Mouse (Mus musculus) mouse trophoblast stem cell (cell line): ENCODE results near the gene Tmem26.

Source experiments
- in situ Hi-C, 2 experiments: fragments of 300-500 bp; cut with MseI, MboI; formaldehyde crosslinking; loops; 2 replicates in 1 of 2; 3 replicates in 1 of 2; pipeline ENCODE4 v1.15.1; 2025

Gene Tmem26

GRCm38 (mm10) chr10:68750921-68751320, 27.5 kb downstream of the Tmem26 start:
- in situ Hi-C loops: no loop called here

GRCm38 (mm10) chr10:68759238-68759637, 35.8 kb downstream of the Tmem26 start:
- in situ Hi-C loops: no loop called here

GRCm38 (mm10) chr10:68759789-68760188, 36.3 kb downstream of the Tmem26 start:
- in situ Hi-C loops: no loop called here

- in situ Hi-C loops: no loop called here
Measured at GRCm38 (mm10) chr10:68781067-68781868, 57.8 kb downstream of the Tmem26 start.

GRCm38 (mm10) chr10:68782724-68783123, 59.3 kb downstream of the Tmem26 start:
- in situ Hi-C loops: no loop called here

GRCm38 (mm10) chr10:68783856-68784255, 60.4 kb downstream of the Tmem26 start:
- in situ Hi-C loops: no loop called here

- in situ Hi-C loops: no loop called here
Measured at GRCm38 (mm10) chr10:68784463-68784862, 61.0 kb downstream of the Tmem26 start.

GRCm38 (mm10) chr10:68795466-68795865, 72.0 kb downstream of the Tmem26 start:
- in situ Hi-C loops: no loop called here

GRCm38 (mm10) chr10:68799883-68800282, 76.4 kb downstream of the Tmem26 start:
- in situ Hi-C loops: no loop called here

- in situ Hi-C loops: no loop called here
Measured at GRCm38 (mm10) chr10:68800339-68800738, 76.9 kb downstream of the Tmem26 start.

GRCm38 (mm10) chr10:68806328-68806727, 82.9 kb downstream of the Tmem26 start:
- in situ Hi-C loops: no loop called here

- in situ Hi-C loops: no loop called here
Measured at GRCm38 (mm10) chr10:68810958-68811357, 87.5 kb downstream of the Tmem26 start.

- in situ Hi-C loops: no loop called here
Measured at GRCm38 (mm10) chr10:68812699-68813098, 89.3 kb downstream of the Tmem26 start.

GRCm38 (mm10) chr10:68817281-68817680, 93.8 kb downstream of the Tmem26 start:
- in situ Hi-C loops: no loop called here

- in situ Hi-C loops: no loop called here
Measured at GRCm38 (mm10) chr10:68818065-68818759, 94.8 kb downstream of the Tmem26 start.

- in situ Hi-C loops: no loop called here
Measured at GRCm38 (mm10) chr10:68824519-68824918, 101.1 kb downstream of the Tmem26 start.
